Mouse (Mus musculus) heart, embryonic 14.5 days (tissue): Measurements from ENCODE around the gene Spry1. TPM values are rescaled to one million over a fixed set of nuclear protein-coding genes. Genes with fewer than 3 reads are reported as not detected.

ENCODE experiments used
- ATAC-seq: fragments of 200-750 bp; cut with Nextera tagmentation; 2 replicates; pipeline ENCODE4 v1.8.0; 2017; ENCODE audit warnings: low read depth, moderate TSS enrichment; ENCODE audit not compliant: insufficient number of reproducible peaks, insufficient read depth, low FRiP score
- H3K27ac ChIP-seq, 2 experiments: fragments of 200-500 bp in 1 of 2; fragments of 300-500 bp in 1 of 2; sonication (generic) in 1 of 2; replicated peaks in 1 of 2; 2 replicates each; pipeline ENCODE4 v1.5.1; 2012 to 2014; ENCODE audit warnings: low read depth in 2 of 2, low read length in 2 of 2, control low read depth in 1 of 2, mild to moderate bottlenecking in 1 of 2, mixed read lengths in 1 of 2; ENCODE audit not compliant: control insufficient read depth in 1 of 2, insufficient read depth in 1 of 2
- H3K27me3 ChIP-seq: fragments of 300-500 bp; sonication (generic); 2 replicates; pipeline ENCODE4 v1.6.1; 2014; ENCODE audit warnings: mild to moderate bottlenecking, low read length, control low read depth; ENCODE audit not compliant: control insufficient read depth, insufficient read depth
- H3K36me3 ChIP-seq: fragments of 300-500 bp; sonication (generic); 2 replicates; pipeline ENCODE4 v1.6.1; 2014; ENCODE audit warnings: mild to moderate bottlenecking, control low read depth, low read length, mixed read lengths; ENCODE audit not compliant: control insufficient read depth, insufficient read depth
- H3K4me1 ChIP-seq, 2 experiments: fragments of 200-500 bp in 1 of 2; fragments of 300-500 bp in 1 of 2; sonication (generic) in 1 of 2; 2 replicates each; pipeline ENCODE4 v1.6.1; 2012 to 2014; ENCODE audit warnings: low read length in 2 of 2, control low read depth in 1 of 2, mixed read lengths in 1 of 2; ENCODE audit not compliant: control insufficient read depth in 2 of 2, insufficient read depth in 2 of 2
- H3K4me2 ChIP-seq: fragments of 300-500 bp; sonication (generic); 2 replicates; pipeline ENCODE4 v1.6.1; 2014; ENCODE audit warnings: mild to moderate bottlenecking, low read length
- H3K4me3 ChIP-seq, 2 experiments: fragments of 200-500 bp in 1 of 2; fragments of 300-500 bp in 1 of 2; sonication (generic) in 1 of 2; 2 replicates each; pipeline ENCODE4 v1.5.1; 2012 to 2014; ENCODE audit warnings: low read length in 2 of 2, mild to moderate bottlenecking in 2 of 2, control low read depth in 1 of 2, low read depth in 1 of 2, moderate library complexity in 1 of 2; ENCODE audit not compliant: control insufficient read depth in 1 of 2, insufficient read depth in 1 of 2
- H3K9ac ChIP-seq: fragments of 300-500 bp; sonication (generic); 2 replicates; pipeline ENCODE4 v1.6.1; 2014; ENCODE audit warnings: mild to moderate bottlenecking, low read length
- H3K9me3 ChIP-seq: fragments of 300-500 bp; sonication (generic); 2 replicates; pipeline ENCODE4 v1.6.1; 2016; ENCODE audit warnings: low read length, control low read depth; ENCODE audit not compliant: control insufficient read depth
- WGBS: fragments of 180-500 bp; shearing (Covaris S2); extraction: QIAGEN DNeasy Blood & Tissue Kit; methylation state at CpG from one replicate; pipeline ENCODE4 v1.1.7; 2014; 5-methylcytosine and 5-hydroxymethylcytosine counted together
- polyA plus RNA-seq: library from polyadenylated mRNA; unstranded; fragments of >200 nt; fragmentation: Nextera tagmentation; extraction: Ambion mirVana; gene quantifications from 2 replicates; pipeline ENCODE4 v1.2.1, GENCODE M21; 2014

Gene Spry1
- polyA plus RNA-seq, 1 experiment from 2014 or later = 8.2 TPM

DNA sequence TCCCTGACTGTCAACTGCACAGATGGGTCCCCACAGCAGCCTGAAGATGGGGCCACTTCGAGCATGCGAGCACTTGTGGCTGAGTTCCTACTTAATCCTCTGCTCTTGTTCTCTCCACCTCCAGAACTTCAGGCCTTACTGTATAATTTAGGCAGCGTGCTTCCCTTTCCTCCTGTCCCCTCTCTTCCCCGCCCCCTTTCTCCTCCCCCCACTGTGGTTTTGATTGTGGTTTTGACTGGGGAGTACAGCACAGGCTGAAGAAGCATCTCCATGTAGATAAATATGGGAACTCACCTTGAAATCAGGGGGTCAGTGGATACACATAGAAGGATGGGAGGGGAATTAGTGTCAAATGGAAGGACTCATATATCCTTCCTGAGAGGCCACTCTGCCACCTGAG lies 53.2 kb downstream of the Spry1 start:
- no peak for ATAC-seq
- no peaks in the 10 kb centered on the region for H3K36me3 ChIP-seq
- no peaks in the 10 kb centered on the region for H3K9me3 ChIP-seq
- H3K9ac ChIP-seq = no peak overlapping the region
- H3K4me1 ChIP-seq = peaks cover 3 to 20% of the 10 kb centered on the region in 2 experiments
- H3K27ac ChIP-seq = 0 out of 4 replicates have a peak overlapping the region, but pooled peaks of 1 of the 2 experiments have one; percentile 42
- H3K4me3 ChIP-seq = no peak overlapping the region
- WGBS = 71% methylated on average over 4 of the region's 4 CpGs
- H3K4me2 ChIP-seq = no peak overlapping the region
- no peaks in the 10 kb centered on the region for H3K27me3 ChIP-seq

DNA sequence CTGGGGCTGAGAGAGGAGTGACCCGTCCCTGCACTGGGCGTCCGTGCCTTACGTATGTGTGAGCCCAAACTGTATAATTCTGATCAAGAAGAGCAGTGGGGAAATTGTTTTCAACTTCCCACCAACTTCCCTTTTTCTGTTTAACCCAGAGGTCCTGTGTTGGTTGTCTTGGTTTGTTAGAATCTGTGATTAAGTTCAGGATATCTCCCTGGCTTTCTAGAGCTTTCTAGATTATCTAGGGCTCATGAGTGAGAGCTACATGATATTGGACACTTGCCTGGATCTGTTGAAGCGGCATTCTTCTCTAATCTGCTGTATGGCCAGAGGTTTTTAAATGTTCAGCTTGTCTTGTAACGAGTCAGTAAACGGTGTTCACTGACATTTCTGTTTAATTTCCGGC lies 53.8 kb downstream of the Spry1 start:
- H3K4me1 ChIP-seq = peaks cover 3 to 20% of the 10 kb centered on the region in 2 experiments
- no peaks in the 10 kb centered on the region for H3K27me3 ChIP-seq
- ATAC-seq = no peak
- H3K4me3 ChIP-seq = no peak overlapping the region
- WGBS = 40% methylated on average over 8 of the region's 8 CpGs
- no peaks in the 10 kb centered on the region for H3K9me3 ChIP-seq
- no peaks in the 10 kb centered on the region for H3K36me3 ChIP-seq
- no peak overlapping the region; the same call in 1 of the 2 replicates for H3K4me2 ChIP-seq
- no peak overlapping the region for H3K9ac ChIP-seq
- H3K27ac ChIP-seq = peak overlapping the region in 1 of 2 experiments; percentile 42; a peak in 1 of 4 replicates

Other genes starting within 250 kb of the Spry1 start
- gene Spata5, start 220.1 kb upstream of the Spry1 start, polyA plus RNA-seq = 19.7 and 20.6 TPM in 2 replicates
- 12.8 and 13.6 TPM in 2 replicates for gene Nudt6, start 219.7 kb upstream of the Spry1 start, polyA plus RNA-seq
- gene Gm5148, start 84.5 kb downstream of the Spry1 start, polyA plus RNA-seq = 2.7 and 3.7 TPM in 2 replicates